Mouse (Mus musculus) midbrain, embryonic 15.5 days (tissue): ENCODE measurements around the gene Exosc6. TPM values are rescaled to one million over a fixed set of nuclear protein-coding genes. Genes with fewer than 3 reads are reported as not detected.
A peak's percentile ranks its signal among the peaks of the same experiment; 100 is the strongest.
"Not testable (repeated sequence)": the region's sequence is repeated elsewhere in the genome, so short reads cannot be mapped to it uniquely, and the experiment has no call there.

ENCODE experiments used
- ATAC-seq: fragments of 200-750 bp; cut with Nextera tagmentation; replicated peaks from 2 replicates; pipeline ENCODE4 v1.8.0; 2017; ENCODE audit warnings: moderate TSS enrichment
- H3K27ac ChIP-seq: fragments of 300-500 bp; sonication (generic); 2 replicates; pipeline ENCODE4 v1.5.1; 2015; ENCODE audit warnings: mild to moderate bottlenecking, inconsistent platforms
- H3K27me3 ChIP-seq: fragments of 300-500 bp; sonication (generic); replicated peaks from 2 replicates; pipeline ENCODE4 v1.6.1; 2015; ENCODE audit warnings: inconsistent platforms
- H3K36me3 ChIP-seq: fragments of 300-500 bp; sonication (generic); replicated peaks from 2 replicates; pipeline ENCODE4 v1.6.1; 2015; ENCODE audit warnings: inconsistent platforms
- H3K4me1 ChIP-seq: fragments of 300-500 bp; sonication (generic); 2 replicates; pipeline ENCODE4 v1.6.1; 2015; ENCODE audit warnings: inconsistent platforms
- H3K4me2 ChIP-seq: fragments of 300-500 bp; sonication (generic); 2 replicates; pipeline ENCODE4 v1.6.1; 2015; ENCODE audit warnings: inconsistent platforms, mild to moderate bottlenecking, moderate library complexity
- H3K4me3 ChIP-seq: fragments of 300-500 bp; sonication (generic); 2 replicates; pipeline ENCODE4 v1.5.1; 2015; ENCODE audit warnings: mild to moderate bottlenecking, inconsistent platforms
- H3K9ac ChIP-seq: fragments of 300-500 bp; sonication (generic); 2 replicates; pipeline ENCODE4 v1.6.1; 2015; ENCODE audit warnings: mild to moderate bottlenecking, inconsistent platforms
- H3K9me3 ChIP-seq: fragments of 300-500 bp; sonication (generic); 2 replicates; pipeline ENCODE4 v1.6.1; 2016; ENCODE audit warnings: inconsistent platforms
- WGBS: fragments of 180-500 bp; shearing (Covaris S2); methylation state at CpG from one replicate; pipeline ENCODE4 v1.1.7; 2015; ENCODE audit warnings: mixed read lengths; 5-methylcytosine and 5-hydroxymethylcytosine counted together
- microRNA-seq: library from miRNA; unstranded; fragments of <30 nt; microRNA quantifications from one replicate; pipeline ENCODE4, GENCODE M21; 2016
- polyA plus RNA-seq: library from polyadenylated mRNA; unstranded; fragments of >200 nt; fragmentation: Nextera tagmentation; extraction: Ambion mirVana; gene quantifications from 2 replicates; pipeline ENCODE4 v1.2.1, GENCODE M21; 2015

The Exosc6 gene
- polyA plus RNA-seq, 1 experiment from 2014 or later, result not detected

DNA sequence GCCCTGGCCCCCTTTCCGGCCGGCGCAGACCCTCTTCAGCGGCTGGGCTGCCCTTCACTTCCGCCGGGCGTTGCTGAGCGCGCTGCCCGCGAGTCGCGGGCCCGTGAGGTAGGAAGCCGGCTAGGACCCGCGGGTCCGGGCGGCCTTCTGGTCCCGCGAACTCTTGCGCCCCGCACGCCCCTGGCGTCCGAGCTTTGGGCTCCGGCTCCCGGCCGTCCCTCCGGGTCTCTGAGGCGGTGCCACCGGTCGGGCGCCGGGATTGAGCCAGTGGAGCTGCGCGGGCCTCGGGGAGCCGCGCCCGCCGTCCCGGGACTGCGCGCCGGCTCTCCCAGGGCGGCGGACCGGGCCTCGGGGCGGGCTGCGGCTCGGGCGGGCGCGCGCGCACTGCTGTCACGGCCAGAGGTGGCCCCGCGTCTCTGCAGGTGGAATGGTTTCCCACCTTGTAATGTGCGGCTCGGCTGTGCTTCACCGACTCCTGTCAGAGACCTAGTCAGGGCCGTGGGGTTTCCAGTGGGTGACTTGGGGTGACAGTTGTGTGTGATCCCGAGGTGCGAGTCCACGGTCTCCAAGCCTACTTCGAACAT, 38.7 kb downstream of the Exosc6 start:
- not testable (repeated sequence) for H3K27me3 ChIP-seq

More for the DNA sequence above, 38.7 kb downstream of the Exosc6 start:
- 2% methylated on average over 45 of the region's 69 CpGs for WGBS
- Histone ChIP-seq H3K4me3 (peak overlapping the region; percentile 76), H3K27ac (peak overlapping the region; percentile 81), H3K4me1 (peaks cover 20% of the 10 kb centered on the region), H3K4me2 (peak overlapping the region; percentile 87), H3K9ac (peak overlapping the region; percentile 55)
- H3K9me3 ChIP-seq, H3K36me3 ChIP-seq: not testable (repeated sequence)
- peak; percentile 69 for ATAC-seq

Small RNA genes within 50 kb of the gene (microRNA-seq; reads per million reads assigned to microRNA genes)
- gene Gm24103 (not detected), gene Mir3473d (0.74 reads per million)

Other genes with a start within 250 kb of the Exosc6 start
- gene Cog4, start 209.7 kb upstream of the Exosc6 start, polyA plus RNA-seq, result 74.9 and 77.1 TPM in 2 replicates
- gene Sf3b3, start 209.6 kb upstream of the Exosc6 start, polyA plus RNA-seq, result 99.3 and 101 TPM in 2 replicates
- gene Fuk, start 153.9 kb upstream of the Exosc6 start, polyA plus RNA-seq, result 7.3 and 8.0 TPM in 2 replicates
- gene St3gal2, start 136.4 kb upstream of the Exosc6 start, polyA plus RNA-seq, result 28.0 and 29.2 TPM in 2 replicates
- 12.1 and 12.8 TPM in 2 replicates for gene Ddx19a, start 58.5 kb upstream of the Exosc6 start, polyA plus RNA-seq
- gene Ddx19b, start 24.6 kb upstream of the Exosc6 start, polyA plus RNA-seq, result 7.9 and 8.0 TPM in 2 replicates
- 86.1 and 91.0 TPM in 2 replicates for gene Aars, start 23.2 kb upstream of the Exosc6 start, polyA plus RNA-seq
- 0.53 and 0.93 TPM in 2 replicates for gene Clec18a, start 36.1 kb downstream of the Exosc6 start, polyA plus RNA-seq
- 10.4 and 10.8 TPM in 2 replicates for gene Pdpr, start 38.3 kb downstream of the Exosc6 start, polyA plus RNA-seq
- 65.6 and 66.9 TPM in 2 replicates for gene Glg1, start 202.9 kb downstream of the Exosc6 start, polyA plus RNA-seq
- gene Rfwd3, start 243.9 kb downstream of the Exosc6 start, polyA plus RNA-seq, result 23.5 and 24.5 TPM in 2 replicates